Mouse (Mus musculus): ENCODE measurements around the gene Gpn2. TPM values are rescaled to one million over a fixed set of nuclear protein-coding genes. Genes with fewer than 3 reads are reported as not detected.

The Gpn2 gene
- polyA plus RNA-seq, 1 experiment from 2014 or later = 24.8 TPM

- Histone ChIP-seq H3K27me3 (replicated peaks; ENCODE audit: control insufficient read depth, insufficient read depth, low read length) (no peaks in the 10 kb centered on the region), H3K27ac (ENCODE audit: low read depth, low read length) (no peak overlapping the region), H3K9ac (ENCODE audit: low read depth, low read length) (no peak overlapping the region), H3K4me1 (replicated peaks; ENCODE audit: control insufficient read depth, insufficient read depth, low read length) (no peaks in the 10 kb centered on the region), H3K4me2 (no peak overlapping the region), H3K4me3 (ENCODE audit: low read depth, low read length) (no peak overlapping the region), H3K36me3 (ENCODE audit: control insufficient read depth, insufficient read depth, low read length) (peaks cover 17% of the 10 kb centered on the region), H3K9me3 (ENCODE audit: control insufficient read depth, low read length) (0 out of 2 replicates have a peak, but pooled peaks cover 3% of the 10 kb centered on the region)
- ATAC-seq (replicated peaks; ENCODE audit: low FRiP score) (no peak), DNase-seq (ENCODE audit: low spot score) (no peak)
- WGBS = 91% methylated on average over 7 of the region's 7 CpGs
Observed at GRCm38 (mm10) chr4:133612416-133612815, 28.3 kb downstream of the Gpn2 start.

DNA sequence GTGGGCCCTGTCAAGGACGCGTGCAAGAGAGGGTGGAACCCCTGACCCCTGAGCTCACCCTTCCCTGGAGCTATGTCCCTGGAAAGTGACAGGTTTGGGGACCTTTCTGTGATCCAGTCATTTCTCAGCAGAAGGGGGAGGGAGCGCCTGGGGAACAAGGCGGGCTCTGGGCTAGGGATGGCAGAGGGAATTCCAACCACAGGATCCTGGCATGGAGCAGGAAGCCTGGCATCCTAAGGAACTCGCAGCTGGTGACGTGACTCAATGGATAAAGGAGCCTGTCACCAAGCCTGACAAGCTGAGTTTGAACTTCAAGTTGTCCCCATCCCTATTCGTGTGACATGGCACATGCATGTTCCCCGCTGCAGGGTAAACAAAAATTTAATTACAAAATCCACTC is 28.9 kb downstream of the Gpn2 start:
- Histone ChIP-seq H3K27ac (ENCODE audit: low read depth, low read length) (no peak overlapping the region), H3K9me3 (ENCODE audit: control insufficient read depth, low read length) (0 out of 2 replicates have a peak, but pooled peaks cover 3% of the 10 kb centered on the region), H3K36me3 (ENCODE audit: control insufficient read depth, insufficient read depth, low read length) (peaks cover 17% of the 10 kb centered on the region), H3K27me3 (replicated peaks; ENCODE audit: control insufficient read depth, insufficient read depth, low read length) (no peaks in the 10 kb centered on the region), H3K9ac (ENCODE audit: low read depth, low read length) (no peak overlapping the region), H3K4me1 (replicated peaks; ENCODE audit: control insufficient read depth, insufficient read depth, low read length) (no peaks in the 10 kb centered on the region), H3K4me3 (ENCODE audit: low read depth, low read length) (no peak overlapping the region), H3K4me2 (no peak overlapping the region)
- ATAC-seq (replicated peaks; ENCODE audit: low FRiP score) (no peak), DNase-seq (ENCODE audit: low spot score) (no peak)
- WGBS = 91% methylated on average over 8 of the region's 8 CpGs

DNA sequence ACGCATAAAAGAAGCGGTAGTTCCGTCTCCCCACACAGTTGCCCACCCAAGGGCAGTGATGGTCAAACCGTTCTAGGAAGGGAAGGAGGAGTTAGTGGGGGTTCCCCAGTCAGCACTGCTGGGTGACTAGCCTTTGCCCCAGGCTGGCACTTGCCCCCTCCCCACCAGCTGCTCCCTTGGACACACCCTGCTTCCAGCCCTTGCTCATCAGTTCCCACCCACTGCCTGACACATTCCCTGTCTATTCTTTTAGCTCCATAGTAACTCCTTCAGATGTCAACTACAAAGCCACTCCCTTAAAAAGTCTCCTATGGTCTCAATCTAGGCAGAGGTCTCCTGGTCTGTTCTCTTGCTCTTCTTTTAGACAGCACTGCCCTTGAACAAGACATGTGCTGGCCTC is 29.7 kb downstream of the Gpn2 start:
- 84% methylated on average over 4 of the region's 4 CpGs for WGBS
- no peaks in the 10 kb centered on the region for H3K27me3 ChIP-seq (replicated peaks; ENCODE audit: control insufficient read depth, insufficient read depth, low read length)
- H3K4me3 ChIP-seq (ENCODE audit: low read depth, low read length) = no peak overlapping the region
- H3K9ac ChIP-seq (ENCODE audit: low read depth, low read length) = no peak overlapping the region
- DNase-seq (ENCODE audit: low spot score) (no peak), ATAC-seq (replicated peaks; ENCODE audit: low FRiP score) (no peak)
- peaks cover 17% of the 10 kb centered on the region for H3K36me3 ChIP-seq (ENCODE audit: control insufficient read depth, insufficient read depth, low read length)
- no peaks in the 10 kb centered on the region for H3K4me1 ChIP-seq (replicated peaks; ENCODE audit: control insufficient read depth, insufficient read depth, low read length)
- H3K27ac ChIP-seq (ENCODE audit: low read depth, low read length) = no peak overlapping the region
- no peak overlapping the region for H3K4me2 ChIP-seq
- 0 out of 2 replicates have a peak, but pooled peaks cover 3% of the 10 kb centered on the region for H3K9me3 ChIP-seq (ENCODE audit: control insufficient read depth, low read length)

- Histone ChIP-seq H3K27ac (ENCODE audit: low read depth, low read length) (no peak overlapping the region), H3K4me3 (ENCODE audit: low read depth, low read length) (no peak overlapping the region), H3K27me3 (replicated peaks; ENCODE audit: control insufficient read depth, insufficient read depth, low read length) (no peaks in the 10 kb centered on the region), H3K4me2 (no peak overlapping the region), H3K36me3 (ENCODE audit: control insufficient read depth, insufficient read depth, low read length) (peaks cover 17% of the 10 kb centered on the region), H3K9ac (ENCODE audit: low read depth, low read length) (no peak overlapping the region), H3K4me1 (replicated peaks; ENCODE audit: control insufficient read depth, insufficient read depth, low read length) (no peaks in the 10 kb centered on the region), H3K9me3 (ENCODE audit: control insufficient read depth, low read length) (0 out of 2 replicates have a peak, but pooled peaks cover 3% of the 10 kb centered on the region)
- ATAC-seq (replicated peaks; ENCODE audit: low FRiP score) (no peak), DNase-seq (ENCODE audit: low spot score) (no peak)
- 90% methylated on average over 8 of the region's 8 CpGs for WGBS
Observed at GRCm38 (mm10) chr4:133614274-133614761, 30.2 kb downstream of the Gpn2 start.

DNA sequence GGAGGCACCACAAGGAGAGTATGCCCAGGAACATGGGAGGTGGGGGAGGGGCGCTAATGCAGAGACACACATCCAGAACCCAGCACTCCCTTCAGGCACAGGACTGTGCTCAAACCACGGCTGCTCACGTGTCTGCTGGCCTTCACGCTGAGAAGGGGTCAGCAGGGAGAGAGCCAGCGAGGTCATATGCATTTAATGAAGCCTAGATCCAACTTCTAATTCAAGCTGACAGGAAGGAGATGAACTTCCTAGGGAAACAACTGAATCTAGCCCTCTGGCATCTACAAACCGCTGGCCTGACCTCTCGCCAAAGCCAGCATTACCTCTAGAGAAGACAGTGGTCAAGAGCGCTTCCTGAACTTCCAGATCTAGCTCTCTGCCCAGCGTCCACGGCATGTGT is 31.3 kb downstream of the Gpn2 start:
- ATAC-seq (replicated peaks; ENCODE audit: low FRiP score) (no peak), DNase-seq (ENCODE audit: low spot score) (no peak)
- Histone ChIP-seq H3K9me3 (ENCODE audit: control insufficient read depth, low read length) (0 out of 2 replicates have a peak, but pooled peaks cover 3% of the 10 kb centered on the region), H3K27me3 (replicated peaks; ENCODE audit: control insufficient read depth, insufficient read depth, low read length) (no peaks in the 10 kb centered on the region), H3K9ac (ENCODE audit: low read depth, low read length) (no peak overlapping the region), H3K4me3 (ENCODE audit: low read depth, low read length) (no peak overlapping the region), H3K36me3 (ENCODE audit: control insufficient read depth, insufficient read depth, low read length) (peaks cover 17% of the 10 kb centered on the region), H3K27ac (ENCODE audit: low read depth, low read length) (no peak overlapping the region), H3K4me1 (replicated peaks; ENCODE audit: control insufficient read depth, insufficient read depth, low read length) (no peaks in the 10 kb centered on the region), H3K4me2 (no peak overlapping the region)
- WGBS = 62% methylated on average over 10 of the region's 10 CpGs

GRCm38 (mm10) chr4:133617936-133618335 is 33.8 kb downstream of the Gpn2 start:
- Histone ChIP-seq H3K4me3 (ENCODE audit: low read depth, low read length) (no peak overlapping the region), H3K9me3 (ENCODE audit: control insufficient read depth, low read length) (no peaks in the 10 kb centered on the region), H3K4me2 (no peak overlapping the region), H3K9ac (ENCODE audit: low read depth, low read length) (no peak overlapping the region), H3K27me3 (replicated peaks; ENCODE audit: control insufficient read depth, insufficient read depth, low read length) (no peaks in the 10 kb centered on the region), H3K4me1 (replicated peaks; ENCODE audit: control insufficient read depth, insufficient read depth, low read length) (0 out of 2 replicates have a peak, but pooled peaks cover 3% of the 10 kb centered on the region), H3K27ac (ENCODE audit: low read depth, low read length) (no peak overlapping the region; the same call in 1 of the 2 replicates), H3K36me3 (ENCODE audit: control insufficient read depth, insufficient read depth, low read length) (peaks cover 6% of the 10 kb centered on the region)
- 91% methylated on average over 11 of the region's 11 CpGs for WGBS
- DNase-seq (ENCODE audit: low spot score) = no peak
- no peak for ATAC-seq (replicated peaks; ENCODE audit: low FRiP score)

DNA sequence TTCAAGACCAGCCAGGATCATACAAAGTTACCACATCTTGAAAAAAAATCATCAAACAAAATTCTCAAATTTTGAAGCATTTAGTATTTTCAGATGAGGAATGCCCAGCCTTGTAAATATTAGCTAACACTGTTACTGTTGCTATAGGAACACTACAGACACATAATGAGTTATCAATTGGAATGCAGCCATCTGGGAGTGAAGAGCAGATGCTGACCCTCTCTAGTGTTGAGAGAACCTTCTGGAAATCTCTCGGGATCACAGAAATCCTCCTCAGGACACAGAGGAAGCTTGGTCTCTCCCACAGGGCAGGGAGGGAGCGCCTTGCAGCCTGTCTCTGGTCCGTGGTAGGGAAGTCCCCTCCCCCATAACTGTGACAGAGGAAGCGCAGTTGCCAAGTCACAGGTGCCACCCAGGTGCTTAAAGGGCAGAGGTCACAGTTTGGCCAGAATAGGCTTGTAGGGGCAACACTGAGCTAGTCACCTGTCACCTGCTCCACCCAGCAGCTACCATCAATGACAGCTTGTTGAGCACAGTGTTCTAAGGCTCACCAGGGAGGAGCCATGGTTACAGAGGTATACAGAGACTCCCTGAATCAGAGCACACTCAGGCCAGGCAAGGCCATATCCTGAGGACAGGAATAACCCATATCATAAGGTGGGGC is 35.4 kb downstream of the Gpn2 start:
- 62% methylated on average over 4 of the region's 4 CpGs for WGBS
- Histone ChIP-seq H3K9ac (ENCODE audit: low read depth, low read length) (no peak overlapping the region), H3K4me2 (no peak overlapping the region), H3K27ac (ENCODE audit: low read depth, low read length) (no peak overlapping the region), H3K27me3 (replicated peaks; ENCODE audit: control insufficient read depth, insufficient read depth, low read length) (no peaks in the 10 kb centered on the region), H3K36me3 (ENCODE audit: control insufficient read depth, insufficient read depth, low read length) (0 out of 2 replicates have a peak, but pooled peaks cover 2% of the 10 kb centered on the region), H3K4me3 (ENCODE audit: low read depth, low read length) (no peak overlapping the region), H3K4me1 (replicated peaks; ENCODE audit: control insufficient read depth, insufficient read depth, low read length) (peaks cover 7% of the 10 kb centered on the region; the same call in 1 of the 2 replicates), H3K9me3 (ENCODE audit: control insufficient read depth, low read length) (no peaks in the 10 kb centered on the region)
- ATAC-seq (replicated peaks; ENCODE audit: low FRiP score) = no peak
- no peak for DNase-seq (ENCODE audit: low spot score)

- Histone ChIP-seq H3K4me2 (no peak overlapping the region), H3K9ac (ENCODE audit: low read depth, low read length) (no peak overlapping the region), H3K4me1 (replicated peaks; ENCODE audit: control insufficient read depth, insufficient read depth, low read length) (peaks cover 15% of the 10 kb centered on the region), H3K4me3 (ENCODE audit: low read depth, low read length) (no peak overlapping the region), H3K27ac (ENCODE audit: low read depth, low read length) (no peak overlapping the region), H3K36me3 (ENCODE audit: control insufficient read depth, insufficient read depth, low read length) (no peaks in the 10 kb centered on the region), H3K9me3 (ENCODE audit: control insufficient read depth, low read length) (no peaks in the 10 kb centered on the region), H3K27me3 (replicated peaks; ENCODE audit: control insufficient read depth, insufficient read depth, low read length) (no peaks in the 10 kb centered on the region)
- ATAC-seq (replicated peaks; ENCODE audit: low FRiP score) (no peak), DNase-seq (ENCODE audit: low spot score) (no peak)
- 77% methylated on average over 8 of the region's 8 CpGs for WGBS
Observed at GRCm38 (mm10) chr4:133620668-133621067, 36.5 kb downstream of the Gpn2 start.

DNA sequence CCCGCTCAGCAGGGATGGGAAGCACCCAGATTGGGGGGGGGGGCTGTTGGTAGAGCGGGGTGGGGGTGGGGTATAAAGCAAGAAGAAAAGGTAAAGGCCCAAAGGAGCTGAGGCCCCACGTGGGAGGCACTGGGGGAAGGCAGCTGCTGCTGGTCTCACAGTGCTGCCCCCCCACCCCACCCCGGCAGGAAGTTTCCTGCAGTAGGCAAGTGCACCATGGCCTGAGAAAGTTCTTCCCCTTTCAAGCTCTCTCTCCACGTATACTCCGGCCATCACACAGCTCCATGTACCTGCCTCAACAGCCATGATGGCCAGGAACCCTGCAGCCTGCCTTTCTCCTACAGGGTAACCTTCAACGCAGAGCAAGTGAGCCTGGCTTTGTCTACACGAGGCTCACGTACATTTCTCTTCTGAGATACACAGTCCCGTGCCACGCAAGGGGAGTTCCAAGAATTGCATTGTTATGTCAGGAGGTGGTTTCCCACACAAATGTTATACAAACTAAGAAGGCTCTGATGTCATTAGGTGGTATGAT is 38.1 kb downstream of the Gpn2 start:
- H3K27ac ChIP-seq (ENCODE audit: low read depth, low read length) = no peak overlapping the region
- no peak overlapping the region for H3K4me2 ChIP-seq
- H3K9ac ChIP-seq (ENCODE audit: low read depth, low read length) = no peak overlapping the region
- H3K27me3 ChIP-seq (replicated peaks; ENCODE audit: control insufficient read depth, insufficient read depth, low read length) = no peaks in the 10 kb centered on the region
- no peaks in the 10 kb centered on the region for H3K9me3 ChIP-seq (ENCODE audit: control insufficient read depth, low read length)
- H3K4me1 ChIP-seq (replicated peaks; ENCODE audit: control insufficient read depth, insufficient read depth, low read length) = peaks cover 20% of the 10 kb centered on the region
- ATAC-seq (replicated peaks; ENCODE audit: low FRiP score) = no peak
- H3K36me3 ChIP-seq (ENCODE audit: control insufficient read depth, insufficient read depth, low read length) = peaks cover 4% of the 10 kb centered on the region; the same call in 1 of the 2 replicates
- WGBS = 71% methylated on average over 10 of the region's 11 CpGs
- no peak overlapping the region for H3K4me3 ChIP-seq (ENCODE audit: low read depth, low read length)
- no peak for DNase-seq (ENCODE audit: low spot score)

Data from liver, embryonic 11.5 days (tissue).